1 mouse cellular context compared by ENCODE assay signal in the genomic region with DNA sequence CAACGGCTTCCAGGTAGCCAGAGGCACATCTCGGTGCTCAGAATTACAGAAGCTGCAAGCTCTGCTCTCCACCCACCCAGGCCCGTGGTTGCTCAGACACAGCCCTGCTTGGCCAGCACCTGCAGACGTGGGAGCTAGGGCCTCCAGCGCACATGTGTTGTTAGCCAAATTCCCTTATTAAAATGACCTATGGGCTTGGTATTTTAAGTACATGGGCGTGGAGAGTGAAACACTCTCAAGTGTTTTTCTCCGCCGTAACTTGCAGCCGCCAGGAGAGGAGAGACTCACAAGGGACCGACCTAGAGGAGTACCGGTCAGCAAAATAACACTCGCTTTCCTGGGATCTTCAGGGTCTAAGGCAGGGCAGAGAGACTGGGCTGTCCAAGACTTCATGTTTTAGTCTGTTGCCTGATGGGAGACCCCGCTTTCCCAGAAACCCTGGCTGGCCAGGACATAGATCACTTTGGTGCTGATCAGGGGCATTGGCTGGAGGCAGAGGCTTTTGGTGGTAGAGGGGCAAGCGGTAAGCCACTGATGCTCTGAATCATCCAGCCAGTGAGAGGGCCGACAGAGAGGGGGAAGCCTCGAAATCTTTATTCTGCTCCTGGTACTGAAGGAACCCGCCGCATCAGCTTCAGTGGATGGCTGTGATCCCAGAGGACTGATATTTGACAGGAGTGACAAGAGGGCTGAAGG.
TF ChIP-seq lines count a peak whose summit lies in the region.

No protein-coding gene starts in this region.

TF ChIP-seq in CH12.LX, 34 proteins besides CTCF, POLR2A, EP300 and RAD21 (continued from another document):
- peak; percentile 78; the same call in 1 of the 2 replicates for TF ChIP-seq MXI1 (IDR thresholded peaks at IDR 0.05; ENCODE audit: low read depth, low read length)
- TF ChIP-seq MYC (IDR thresholded peaks at IDR 0.05; ENCODE audit: low read depth, low read length): peak; percentile 84
- TF ChIP-seq ETS1 (conservative IDR thresholded peaks at IDR 0.05; ENCODE audit: low read depth, low read length): peak; percentile 69
- peak; percentile 60 for TF ChIP-seq IRF4 (IDR thresholded peaks at IDR 0.05; ENCODE audit: low read depth, low read length)
